Mouse (Mus musculus) erythroblast, embryonic 14.5 days (primary cell): ENCODE measurements around the gene Tldc1. TPM values are rescaled to one million over a fixed set of nuclear protein-coding genes. Genes with fewer than 3 reads are reported as not detected.

Experiments
- H3K27me3 ChIP-seq: 2 replicates; pipeline ENCODE4 v1.6.1; 2012; ENCODE audit warnings: inconsistent platforms; ENCODE audit not compliant: control insufficient read depth
- H3K36me3 ChIP-seq: 2 replicates; pipeline ENCODE4 v1.6.1; 2012; ENCODE audit warnings: mild to moderate bottlenecking, inconsistent platforms; ENCODE audit not compliant: control insufficient read depth
- H3K4me1 ChIP-seq: 2 replicates; pipeline ENCODE4 v1.6.1; 2012; ENCODE audit warnings: inconsistent platforms; ENCODE audit not compliant: control insufficient read depth
- H3K4me3 ChIP-seq: replicated peaks from 2 replicates; pipeline ENCODE3; 2012; ENCODE audit warnings: moderate library complexity, mild to moderate bottlenecking, inconsistent platforms
- H3K9me3 ChIP-seq: 2 replicates; pipeline ENCODE4 v1.6.1; 2012; ENCODE audit warnings: low read length, inconsistent platforms, mixed read lengths; ENCODE audit not compliant: control insufficient read depth
- GATA1 ChIP-seq: IDR thresholded peaks from 2 replicates; pipeline ENCODE4 v1.6.1; 2012; ENCODE audit warnings: low read length, inconsistent platforms, mixed read lengths
- TAL1 ChIP-seq: IDR thresholded peaks from 3 replicates; pipeline ENCODE4 v1.6.1; 2012; ENCODE audit warnings: low read length, inconsistent platforms, mixed read lengths
- polyA plus RNA-seq: library from polyadenylated mRNA; stranded (reverse); fragments of >175 nt; gene quantifications from 2 replicates; pipeline ENCODE4 v1.2.3, GENCODE M21; 2012

Tldc1 gene
- polyA plus RNA-seq, 1 experiment = 0.09 TPM

DNA sequence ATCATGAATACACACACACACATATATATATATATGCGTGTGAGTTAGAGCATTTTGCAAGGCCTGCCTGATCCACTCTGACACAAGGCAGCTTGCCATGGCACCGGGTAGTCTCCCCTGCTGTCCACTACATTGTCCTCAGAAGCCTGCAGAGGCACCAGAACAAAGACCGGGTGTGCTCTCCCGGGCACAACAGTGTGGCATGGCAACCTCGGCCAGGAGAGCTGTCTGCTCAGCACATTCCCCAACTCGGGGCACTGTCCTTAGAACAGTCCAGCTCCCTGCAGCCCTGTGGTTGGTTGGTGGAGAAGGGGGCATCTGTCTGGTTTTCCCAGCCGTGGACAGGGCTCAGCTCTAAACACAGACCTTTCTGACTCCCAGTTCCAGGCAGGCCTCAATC, 41.1 kb upstream of the Tldc1 start:
- Histone ChIP-seq H3K36me3 (peaks cover 2% of the 10 kb centered on the region; the same call in 1 of the 2 replicates), H3K4me1 (no peaks in the 10 kb centered on the region), H3K27me3 (no peaks in the 10 kb centered on the region), H3K9me3 (no peaks in the 10 kb centered on the region), H3K4me3 (no peak overlapping the region)
- no peak for TF ChIP-seq TAL1

DNA sequence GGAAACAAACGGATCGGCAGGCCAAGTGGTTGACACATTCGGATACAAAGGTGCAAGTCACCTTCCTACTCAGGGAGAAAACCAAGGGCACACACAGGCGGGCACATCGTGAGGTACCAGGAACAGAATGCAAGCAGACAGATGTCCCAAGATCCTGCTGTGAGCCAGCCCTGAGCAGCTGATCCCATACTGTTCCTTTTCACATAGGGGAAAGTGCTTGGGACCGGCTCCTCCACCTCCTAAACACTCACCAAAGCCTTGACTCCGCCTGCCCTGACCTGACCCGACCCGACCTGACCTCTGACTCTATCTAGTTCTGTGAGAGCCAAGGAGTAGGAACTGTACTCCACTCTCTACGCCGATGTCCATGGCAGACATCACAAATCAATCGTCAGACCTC, 39.2 kb upstream of the Tldc1 start:
- H3K9me3 ChIP-seq = no peaks in the 10 kb centered on the region
- no peak for TF ChIP-seq GATA1
- no peak for TF ChIP-seq TAL1
- peaks cover 3% of the 10 kb centered on the region for H3K4me1 ChIP-seq
- H3K36me3 ChIP-seq = peaks cover 2% of the 10 kb centered on the region; the same call in 1 of the 2 replicates
- no peaks in the 10 kb centered on the region for H3K27me3 ChIP-seq
- no peak overlapping the region for H3K4me3 ChIP-seq

DNA sequence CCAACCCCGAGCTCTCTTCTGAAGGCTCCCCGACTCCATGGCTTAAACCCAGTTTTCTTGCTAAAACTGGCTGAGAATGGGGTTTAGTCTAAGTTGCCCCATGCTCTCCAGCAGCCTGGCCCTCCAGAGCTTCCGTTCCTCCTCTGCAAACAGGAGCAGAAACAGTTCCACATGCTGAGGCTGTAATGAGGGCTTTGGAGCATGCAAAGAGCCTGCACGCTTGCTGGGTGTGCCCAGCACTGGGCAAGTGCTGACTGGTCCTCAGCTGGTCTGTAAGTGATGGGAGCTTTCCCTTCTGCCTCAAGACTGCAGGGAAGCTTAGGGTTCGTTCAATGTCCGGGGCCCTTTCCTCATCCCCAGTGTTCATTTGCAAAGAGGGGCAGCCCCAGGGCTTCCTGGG, 38.0 kb upstream of the Tldc1 start:
- TF ChIP-seq TAL1 (no peak), GATA1 (no peak)
- no peaks in the 10 kb centered on the region for H3K9me3 ChIP-seq
- peaks cover 3% of the 10 kb centered on the region for H3K4me1 ChIP-seq
- H3K27me3 ChIP-seq = no peaks in the 10 kb centered on the region
- H3K4me3 ChIP-seq = no peak overlapping the region
- no peaks in the 10 kb centered on the region for H3K36me3 ChIP-seq

DNA sequence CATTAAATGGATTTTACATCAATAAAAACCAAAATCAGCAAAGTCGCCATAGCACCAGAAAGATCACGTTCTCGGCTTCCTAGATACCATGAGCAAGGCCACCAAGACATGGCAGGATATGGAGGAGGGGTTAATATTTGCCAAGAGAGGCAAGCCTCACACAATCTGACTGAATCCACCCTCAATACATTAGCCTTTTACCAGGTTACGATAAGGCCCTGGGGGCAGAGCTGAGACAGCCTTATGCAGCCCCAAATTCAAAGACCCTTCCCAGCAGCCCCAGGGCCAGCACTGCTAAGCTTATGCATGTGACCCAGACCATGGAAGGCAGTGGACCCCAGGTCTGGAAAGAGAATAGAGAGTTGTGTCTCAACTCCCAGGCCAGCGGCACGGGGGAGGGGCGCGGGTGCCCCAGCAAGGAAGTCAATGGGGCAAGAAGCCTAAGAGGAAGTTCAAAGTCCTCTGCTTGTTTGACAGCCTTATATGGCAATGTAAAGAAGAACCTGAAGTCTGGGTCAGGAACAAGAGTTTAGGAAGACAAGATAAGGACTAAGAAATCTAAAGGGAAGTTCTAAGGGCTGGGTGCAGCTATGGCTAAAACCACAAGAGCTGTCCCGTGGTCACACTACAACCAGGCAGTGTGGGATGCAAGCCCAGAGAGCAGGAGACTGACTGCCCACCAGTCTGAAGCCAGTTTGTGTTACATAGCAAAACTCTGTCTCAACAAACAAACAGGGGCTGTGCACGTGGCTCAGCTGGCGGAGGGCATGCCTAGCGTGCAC, 34.6 kb upstream of the Tldc1 start:
- H3K4me1 ChIP-seq = peaks cover 3% of the 10 kb centered on the region
- H3K27me3 ChIP-seq = no peaks in the 10 kb centered on the region
- no peaks in the 10 kb centered on the region for H3K9me3 ChIP-seq
- H3K4me3 ChIP-seq = no peak overlapping the region
- peaks cover 3% of the 10 kb centered on the region; the same call in 1 of the 2 replicates for H3K36me3 ChIP-seq
- TF ChIP-seq TAL1 (no peak), GATA1 (no peak)

DNA sequence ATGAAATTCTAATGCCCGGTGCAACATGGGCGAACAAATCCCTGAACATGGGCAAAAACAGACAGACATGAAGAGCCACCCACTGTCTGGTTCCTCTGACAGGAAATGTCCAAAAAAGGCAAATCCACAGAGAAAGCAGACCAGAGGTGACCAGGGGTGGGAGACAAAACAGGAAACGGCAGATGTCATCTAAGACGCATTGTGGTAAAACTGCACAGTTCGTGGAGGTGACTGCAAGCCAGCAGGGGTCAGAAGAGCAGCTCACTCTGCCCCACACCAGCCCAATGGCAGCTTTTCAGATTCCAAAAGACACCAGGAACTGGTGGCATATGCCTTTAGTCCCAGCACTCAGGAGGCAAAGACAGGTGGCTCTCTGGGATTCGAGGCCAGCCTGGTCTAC, 33.7 kb upstream of the Tldc1 start:
- TF ChIP-seq GATA1 (no peak), TAL1 (no peak)
- no peaks in the 10 kb centered on the region for H3K27me3 ChIP-seq
- H3K4me1 ChIP-seq = peaks cover 3% of the 10 kb centered on the region
- H3K4me3 ChIP-seq = no peak overlapping the region
- no peaks in the 10 kb centered on the region for H3K9me3 ChIP-seq
- peaks cover 3% of the 10 kb centered on the region; the same call in 1 of the 2 replicates for H3K36me3 ChIP-seq

DNA sequence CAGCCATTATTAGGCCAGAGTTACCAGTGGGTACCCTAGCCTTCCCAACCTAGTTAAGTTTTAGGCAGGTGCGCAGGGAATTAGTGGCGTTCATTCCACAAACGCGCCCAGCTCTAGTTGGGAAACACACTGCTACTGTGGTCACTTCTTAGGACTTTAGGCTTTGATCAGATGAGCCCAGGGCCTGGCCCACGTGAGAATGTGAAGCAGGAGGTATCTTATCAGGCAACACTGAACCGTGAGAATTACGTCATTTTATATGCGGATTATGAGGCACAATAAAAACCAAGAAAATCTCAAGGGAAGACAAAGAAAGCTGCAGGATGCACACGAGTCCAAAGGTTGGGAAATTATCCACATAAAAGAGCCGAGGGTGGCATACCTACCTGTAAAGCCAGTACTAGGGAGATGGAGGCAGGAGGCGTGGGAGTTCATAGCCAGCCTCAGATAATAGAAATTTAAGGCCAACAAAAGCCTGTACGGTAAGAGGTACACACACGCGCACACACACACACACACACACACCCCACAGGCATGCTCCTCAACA, 32.8 kb upstream of the Tldc1 start:
- H3K27me3 ChIP-seq = no peaks in the 10 kb centered on the region
- H3K4me3 ChIP-seq = no peak overlapping the region
- TF ChIP-seq GATA1 (no peak), TAL1 (no peak)
- H3K9me3 ChIP-seq = no peaks in the 10 kb centered on the region
- H3K36me3 ChIP-seq = peaks cover 3% of the 10 kb centered on the region; the same call in 1 of the 2 replicates
- peaks cover 3% of the 10 kb centered on the region for H3K4me1 ChIP-seq

DNA sequence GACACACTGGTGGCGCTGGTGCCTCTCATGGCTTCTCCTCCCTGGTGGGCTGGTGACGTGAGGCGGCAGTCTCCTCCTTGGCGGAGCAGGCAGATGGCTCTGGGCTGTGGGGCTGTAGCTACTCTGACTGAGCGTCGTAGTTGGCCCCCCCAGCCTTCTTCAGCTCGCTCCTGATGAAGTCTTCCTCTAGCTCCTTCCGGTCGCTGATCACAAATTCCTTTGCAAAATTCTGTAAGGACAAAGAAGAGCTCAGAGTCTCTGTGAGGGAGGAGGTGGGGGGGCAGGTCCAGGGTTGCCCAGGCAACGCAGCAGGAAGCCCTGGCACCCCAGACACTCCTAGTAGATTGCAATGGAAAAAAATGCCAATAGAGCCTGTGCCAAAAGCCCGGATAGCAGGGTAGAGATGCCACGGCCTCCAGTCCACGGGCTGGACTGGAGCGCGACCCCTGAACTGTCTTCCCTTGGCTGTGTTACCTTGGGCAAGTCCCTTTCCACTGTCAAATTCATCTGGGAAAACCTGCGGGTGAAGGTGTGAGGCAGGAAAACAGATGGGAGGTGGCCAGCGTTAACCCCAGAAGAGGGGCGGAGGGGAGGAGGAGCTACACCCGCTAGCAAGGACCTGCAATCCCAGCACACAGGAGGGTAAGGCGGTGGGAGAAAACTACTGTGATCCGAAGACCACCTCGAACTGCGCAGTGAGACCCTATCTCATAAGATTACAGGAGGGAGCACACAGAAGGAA, 32.1 kb upstream of the Tldc1 start:
- no peaks in the 10 kb centered on the region for H3K9me3 ChIP-seq
- H3K36me3 ChIP-seq = peaks cover 3% of the 10 kb centered on the region; the same call in 1 of the 2 replicates
- no peak overlapping the region for H3K4me3 ChIP-seq
- no peaks in the 10 kb centered on the region for H3K27me3 ChIP-seq
- peaks cover 3% of the 10 kb centered on the region for H3K4me1 ChIP-seq
- TF ChIP-seq GATA1 = no peak
- TF ChIP-seq TAL1 = no peak

DNA sequence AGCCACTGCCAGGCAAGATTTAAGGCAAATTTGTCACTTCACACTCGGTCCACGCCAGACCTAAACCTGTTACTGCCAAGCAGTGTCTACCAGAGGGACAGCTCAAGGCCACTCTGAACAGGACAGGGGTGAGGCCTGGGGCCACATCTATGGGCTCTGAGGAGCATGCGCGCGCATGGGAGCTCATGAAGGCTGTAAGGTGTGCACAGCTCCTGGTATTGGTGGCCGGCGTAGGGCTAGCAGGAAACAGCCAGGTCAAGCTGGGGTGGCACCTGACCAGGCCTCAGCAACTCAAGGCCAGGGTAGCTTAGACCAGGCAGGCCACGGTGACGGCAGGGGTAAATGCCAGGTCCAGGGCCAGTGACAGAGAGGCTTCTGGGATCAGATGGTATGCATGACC, 31.4 kb upstream of the Tldc1 start:
- Histone ChIP-seq H3K4me1 (peaks cover 3% of the 10 kb centered on the region), H3K36me3 (peaks cover 3% of the 10 kb centered on the region; the same call in 1 of the 2 replicates), H3K4me3 (no peak overlapping the region), H3K9me3 (no peaks in the 10 kb centered on the region), H3K27me3 (no peaks in the 10 kb centered on the region)
- TF ChIP-seq GATA1 (no peak), TAL1 (no peak)

DNA sequence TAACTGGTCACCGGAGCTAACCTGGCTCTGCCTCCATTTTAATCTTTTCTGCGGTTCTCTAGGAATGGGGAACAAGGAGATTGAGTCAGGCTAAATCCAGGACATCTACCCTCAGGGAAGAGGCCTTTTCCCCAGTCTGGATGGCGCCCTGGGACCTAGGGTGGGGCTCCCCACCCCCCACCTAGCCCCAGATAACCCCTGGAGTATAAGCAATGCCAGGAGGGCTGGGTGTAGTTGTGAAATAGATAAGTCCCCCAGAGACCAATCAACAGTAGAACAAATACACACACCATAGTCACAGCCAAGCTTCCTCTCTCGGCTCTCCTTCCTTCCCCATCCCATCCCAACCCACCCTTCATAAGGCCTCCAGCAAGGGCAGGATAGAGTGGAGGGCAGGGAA, 29.5 kb upstream of the Tldc1 start:
- no peak for TF ChIP-seq TAL1
- Histone ChIP-seq H3K27me3 (no peaks in the 10 kb centered on the region), H3K4me1 (no peaks in the 10 kb centered on the region; the same call in 1 of the 2 replicates), H3K36me3 (peaks cover 3% of the 10 kb centered on the region; the same call in 1 of the 2 replicates), H3K9me3 (no peaks in the 10 kb centered on the region), H3K4me3 (no peak overlapping the region)
